Mouse (Mus musculus): ENCODE measurements around the gene Ccl22. TPM values are rescaled to one million over a fixed set of nuclear protein-coding genes. Genes with fewer than 3 reads are reported as not detected.

The Ccl22 gene
- polyA plus RNA-seq, 1 experiment, result not detected

- no peak overlapping the region for H3K4me3 ChIP-seq (ENCODE audit: insufficient read depth, poor library complexity, severe bottlenecking)
- H3ac ChIP-seq (ENCODE audit: control insufficient read depth, insufficient read length, low read depth), result no peak overlapping the region
- H3K79me2 ChIP-seq (ENCODE audit: control insufficient read depth, insufficient read depth), result no peaks in the 10 kb centered on the region
- no peaks in the 10 kb centered on the region for H3K27me3 ChIP-seq (ENCODE audit: control insufficient read depth, insufficient read depth, insufficient read length)
- no peak for TF ChIP-seq FOSL1 (IDR thresholded peaks at IDR 0.05; ENCODE audit: insufficient read depth, low read length, poor library complexity, severe bottlenecking)
- TF ChIP-seq CTCF (IDR thresholded peaks at IDR 0.05; ENCODE audit: control insufficient read depth, insufficient read depth, insufficient read length), result no peak
- no peak for TF ChIP-seq MAX (IDR thresholded peaks at IDR 0.05)
- TF ChIP-seq MYOD1 (IDR thresholded peaks at IDR 0.05; ENCODE audit: control insufficient read depth, insufficient read length, low read depth), result no peak
- no peak for TF ChIP-seq CEBPB (IDR thresholded peaks at IDR 0.05; ENCODE audit: low read depth)
- TF ChIP-seq MYOG (IDR thresholded peaks at IDR 0.05; ENCODE audit: control insufficient read depth, extremely low read depth, insufficient read length), result no peak
- TF ChIP-seq USF1 (IDR thresholded peaks at IDR 0.05; ENCODE audit: low read depth), result no peak
- no peaks in the 10 kb centered on the region for H3K36me3 ChIP-seq (ENCODE audit: control insufficient read depth, insufficient read depth)
- H3K79me3 ChIP-seq (ENCODE audit: low read depth), result no peaks in the 10 kb centered on the region
Measured at GRCm38 (mm10) chr8:94716841-94717240, 28.5 kb upstream of the Ccl22 start.

- no peaks in the 10 kb centered on the region for H3K36me3 ChIP-seq (ENCODE audit: control insufficient read depth, insufficient read depth)
- no peaks in the 10 kb centered on the region for H3K79me2 ChIP-seq (ENCODE audit: control insufficient read depth, insufficient read depth)
- no peak for TF ChIP-seq MYOD1 (IDR thresholded peaks at IDR 0.05; ENCODE audit: control insufficient read depth, insufficient read length, low read depth)
- TF ChIP-seq CTCF (IDR thresholded peaks at IDR 0.05; ENCODE audit: control insufficient read depth, insufficient read depth, insufficient read length), result no peak
- no peak for TF ChIP-seq MYOG (IDR thresholded peaks at IDR 0.05; ENCODE audit: control insufficient read depth, extremely low read depth, insufficient read length)
- no peak for TF ChIP-seq USF1 (IDR thresholded peaks at IDR 0.05; ENCODE audit: low read depth)
- TF ChIP-seq MAX (IDR thresholded peaks at IDR 0.05), result no peak
- no peak overlapping the region for H3ac ChIP-seq (ENCODE audit: control insufficient read depth, insufficient read length, low read depth)
- H3K4me3 ChIP-seq (ENCODE audit: insufficient read depth, poor library complexity, severe bottlenecking), result no peak overlapping the region
- no peaks in the 10 kb centered on the region for H3K79me3 ChIP-seq (ENCODE audit: low read depth)
- H3K27me3 ChIP-seq (ENCODE audit: control insufficient read depth, insufficient read depth, insufficient read length), result no peaks in the 10 kb centered on the region
Measured at GRCm38 (mm10) chr8:94725998-94726397, 19.4 kb upstream of the Ccl22 start.

GRCm38 (mm10) chr8:94729301-94729700 is 16.1 kb upstream of the Ccl22 start:
- Histone ChIP-seq H3K79me3 (ENCODE audit: low read depth) (no peaks in the 10 kb centered on the region), H3ac (ENCODE audit: control insufficient read depth, insufficient read length, low read depth) (no peak overlapping the region), H3K4me3 (ENCODE audit: insufficient read depth, poor library complexity, severe bottlenecking) (no peak overlapping the region), H3K79me2 (ENCODE audit: control insufficient read depth, insufficient read depth) (no peaks in the 10 kb centered on the region), H3K27me3 (ENCODE audit: control insufficient read depth, insufficient read depth, insufficient read length) (no peaks in the 10 kb centered on the region), H3K36me3 (ENCODE audit: control insufficient read depth, insufficient read depth) (no peaks in the 10 kb centered on the region)
- TF ChIP-seq USF1 (IDR thresholded peaks at IDR 0.05; ENCODE audit: low read depth), result no peak
- no peak for TF ChIP-seq MAX (IDR thresholded peaks at IDR 0.05)
- no peak for TF ChIP-seq CTCF (IDR thresholded peaks at IDR 0.05; ENCODE audit: control insufficient read depth, insufficient read depth, insufficient read length)
- no peak for TF ChIP-seq MYOD1 (IDR thresholded peaks at IDR 0.05; ENCODE audit: control insufficient read depth, insufficient read length, low read depth)
- no peak for TF ChIP-seq FOSL1 (IDR thresholded peaks at IDR 0.05; ENCODE audit: insufficient read depth, low read length, poor library complexity, severe bottlenecking)
- TF ChIP-seq MYOG (IDR thresholded peaks at IDR 0.05; ENCODE audit: control insufficient read depth, extremely low read depth, insufficient read length), result no peak
- TF ChIP-seq CEBPB (IDR thresholded peaks at IDR 0.05; ENCODE audit: low read depth), result no peak

- no peaks in the 10 kb centered on the region for H3K79me2 ChIP-seq (ENCODE audit: control insufficient read depth, insufficient read depth)
- H3ac ChIP-seq (ENCODE audit: control insufficient read depth, insufficient read length, low read depth), result no peak overlapping the region
- H3K27me3 ChIP-seq (ENCODE audit: control insufficient read depth, insufficient read depth, insufficient read length), result no peaks in the 10 kb centered on the region
- H3K4me3 ChIP-seq (ENCODE audit: insufficient read depth, poor library complexity, severe bottlenecking), result no peak overlapping the region
- no peaks in the 10 kb centered on the region for H3K36me3 ChIP-seq (ENCODE audit: control insufficient read depth, insufficient read depth)
- TF ChIP-seq MYOG (IDR thresholded peaks at IDR 0.05; ENCODE audit: control insufficient read depth, extremely low read depth, insufficient read length), result no peak
- no peak for TF ChIP-seq CEBPB (IDR thresholded peaks at IDR 0.05; ENCODE audit: low read depth)
- peak; percentile 35 for TF ChIP-seq MYOD1 (IDR thresholded peaks at IDR 0.05; ENCODE audit: control insufficient read depth, insufficient read length, low read depth)
- TF ChIP-seq USF1 (IDR thresholded peaks at IDR 0.05; ENCODE audit: low read depth), result no peak
- TF ChIP-seq MAX (IDR thresholded peaks at IDR 0.05), result no peak
- no peaks in the 10 kb centered on the region for H3K79me3 ChIP-seq (ENCODE audit: low read depth)
Measured at GRCm38 (mm10) chr8:94733821-94734465, 11.4 kb upstream of the Ccl22 start.

- Histone ChIP-seq H3ac (ENCODE audit: control insufficient read depth, insufficient read length, low read depth) (no peak overlapping the region), H3K27me3 (ENCODE audit: control insufficient read depth, insufficient read depth, insufficient read length) (no peaks in the 10 kb centered on the region), H3K36me3 (ENCODE audit: control insufficient read depth, insufficient read depth) (no peaks in the 10 kb centered on the region), H3K79me3 (ENCODE audit: low read depth) (no peaks in the 10 kb centered on the region), H3K4me3 (ENCODE audit: insufficient read depth, poor library complexity, severe bottlenecking) (no peak overlapping the region), H3K79me2 (ENCODE audit: control insufficient read depth, insufficient read depth) (no peaks in the 10 kb centered on the region)
- TF ChIP-seq MAX (IDR thresholded peaks at IDR 0.05) (no peak), CTCF (IDR thresholded peaks at IDR 0.05; ENCODE audit: control insufficient read depth, insufficient read depth, insufficient read length) (no peak), CEBPB (IDR thresholded peaks at IDR 0.05; ENCODE audit: low read depth) (no peak)
Measured at GRCm38 (mm10) chr8:94734735-94735350, 10.5 kb upstream of the Ccl22 start.
